Mouse (Mus musculus): ENCODE measurements around the gene Anapc15-ps. TPM values are rescaled to one million over a fixed set of nuclear protein-coding genes. Genes with fewer than 3 reads are reported as not detected.

Gene Anapc15-ps
- polyA plus RNA-seq, 1 experiment, result 0.37 TPM

DNA sequence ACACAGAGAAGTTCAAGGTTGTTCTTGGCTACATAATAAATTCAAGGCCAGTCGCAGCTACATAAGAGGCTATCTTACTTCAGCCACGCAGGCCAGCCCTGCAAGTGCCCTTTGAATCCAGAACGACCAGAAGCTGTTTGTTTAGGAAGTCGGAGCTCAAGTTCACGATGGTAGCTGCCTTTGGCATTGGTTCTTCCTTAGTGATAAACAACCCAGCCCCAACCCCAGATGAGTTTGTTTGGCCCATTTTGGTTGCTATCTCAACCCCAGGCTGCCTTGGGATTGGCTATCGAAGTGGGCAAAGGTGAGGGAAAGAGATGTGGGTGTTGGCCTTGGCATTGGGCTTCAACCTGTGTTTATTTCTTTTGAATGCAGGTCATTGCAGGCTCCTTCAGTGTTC is 48.0 kb downstream of the Anapc15-ps start:
- Histone ChIP-seq H3K4me2 (ENCODE audit: low read depth) (no peak overlapping the region), H3K27me3 (ENCODE audit: control insufficient read depth, insufficient read depth, insufficient read length) (no peaks in the 10 kb centered on the region), H3K79me2 (ENCODE audit: control insufficient read depth, insufficient read depth) (no peaks in the 10 kb centered on the region), H3ac (ENCODE audit: control insufficient read depth, insufficient read length) (no peak overlapping the region), H3K4me3 (no peak overlapping the region), H3K36me3 (ENCODE audit: control insufficient read depth, insufficient read depth) (no peaks in the 10 kb centered on the region)
- TF ChIP-seq TCF3 (IDR thresholded peaks at IDR 0.05; ENCODE audit: insufficient read length, low read depth) (no peak), TCF12 (IDR thresholded peaks at IDR 0.05; ENCODE audit: insufficient read depth, poor library complexity, severe bottlenecking) (no peak), POLR2AphosphoS2 (IDR thresholded peaks at IDR 0.05; ENCODE audit: insufficient read length, low read depth) (no peak), CEBPB (IDR thresholded peaks at IDR 0.05; ENCODE audit: insufficient read depth, poor library complexity, severe bottlenecking) (no peak), MYOD1 (IDR thresholded peaks at IDR 0.05; ENCODE audit: control insufficient read depth in 1 of 3, insufficient read length in 2 of 3, low read depth in 2 of 3) (no peak), POLR2A (IDR thresholded peaks at IDR 0.05; ENCODE audit: insufficient read length, low read depth) (no peak), SRF (IDR thresholded peaks at IDR 0.05; ENCODE audit: control insufficient read depth, insufficient read length, low read depth) (no peak), E2F4 (IDR thresholded peaks at IDR 0.05; ENCODE audit: insufficient read depth) (no peak), MAX (IDR thresholded peaks at IDR 0.05; ENCODE audit: low read depth) (no peak), REST (IDR thresholded peaks at IDR 0.05; ENCODE audit: insufficient read depth, insufficient read length) (no peak), MYOG (IDR thresholded peaks at IDR 0.05; ENCODE audit: control insufficient read depth in 1 of 3, insufficient read depth in 1 of 3, insufficient read length in 2 of 3, low read depth in 2 of 3) (no peak), USF1 (IDR thresholded peaks at IDR 0.05; ENCODE audit: low read depth) (no peak)

DNA sequence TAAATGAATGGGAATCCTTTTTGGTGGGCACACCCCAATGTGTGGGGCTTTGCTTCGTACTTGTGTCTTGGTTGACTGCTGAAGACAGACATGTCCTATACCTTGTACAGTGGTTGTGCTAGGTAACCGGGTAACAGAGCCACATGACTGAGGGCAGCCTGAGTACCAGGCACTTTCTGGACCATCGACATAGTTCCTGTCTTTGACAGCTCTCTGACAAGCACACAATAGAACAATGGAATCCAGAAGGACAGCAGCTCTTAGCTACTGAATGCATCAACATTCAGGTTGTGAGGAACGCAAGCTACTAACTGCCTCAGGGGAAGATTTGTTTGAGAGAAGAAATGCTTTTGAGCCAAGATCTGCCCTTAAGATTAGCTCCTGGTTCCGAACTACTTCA is 49.2 kb downstream of the Anapc15-ps start:
- H3K4me3 ChIP-seq, result no peak overlapping the region
- no peak overlapping the region for H3ac ChIP-seq (ENCODE audit: control insufficient read depth, insufficient read length)
- no peaks in the 10 kb centered on the region for H3K79me2 ChIP-seq (ENCODE audit: control insufficient read depth, insufficient read depth)
- no peaks in the 10 kb centered on the region for H3K36me3 ChIP-seq (ENCODE audit: control insufficient read depth, insufficient read depth)
- no peak overlapping the region for H3K4me2 ChIP-seq (ENCODE audit: low read depth)
- H3K27me3 ChIP-seq (ENCODE audit: control insufficient read depth, insufficient read depth, insufficient read length), result no peaks in the 10 kb centered on the region
- TF ChIP-seq MYOG (IDR thresholded peaks at IDR 0.05; ENCODE audit: control insufficient read depth in 1 of 3, insufficient read depth in 1 of 3, insufficient read length in 2 of 3, low read depth in 2 of 3) (no peak), POLR2AphosphoS2 (IDR thresholded peaks at IDR 0.05; ENCODE audit: insufficient read length, low read depth) (no peak), MAX (IDR thresholded peaks at IDR 0.05; ENCODE audit: low read depth) (no peak), MYOD1 (IDR thresholded peaks at IDR 0.05; ENCODE audit: control insufficient read depth in 1 of 3, insufficient read length in 2 of 3, low read depth in 2 of 3) (no peak), SRF (IDR thresholded peaks at IDR 0.05; ENCODE audit: control insufficient read depth, insufficient read length, low read depth) (no peak)

DNA sequence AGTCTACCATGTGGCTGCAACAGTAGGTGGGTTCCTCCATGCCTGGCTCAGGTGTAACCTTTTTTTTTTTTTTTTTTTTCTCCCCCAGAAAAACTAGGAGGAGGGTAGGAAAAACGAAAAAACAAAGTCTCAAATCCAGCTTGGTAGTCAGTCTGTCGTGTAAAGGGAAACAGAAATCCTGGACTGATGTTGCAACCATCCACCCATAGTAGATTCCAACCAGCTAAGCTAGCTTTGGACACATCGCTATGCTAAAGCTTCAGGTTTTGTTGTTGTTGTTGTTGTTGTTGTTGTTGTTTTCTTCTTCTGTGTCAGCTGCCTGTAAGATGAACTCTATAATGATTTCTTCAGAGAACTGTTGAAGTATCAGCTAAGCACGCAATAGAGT is 49.7 kb downstream of the Anapc15-ps start:
- no peak overlapping the region for H3K4me3 ChIP-seq
- H3K79me2 ChIP-seq (ENCODE audit: control insufficient read depth, insufficient read depth), result no peaks in the 10 kb centered on the region

More for the DNA sequence above, 49.7 kb downstream of the Anapc15-ps start:
- H3K27me3 ChIP-seq (ENCODE audit: control insufficient read depth, insufficient read depth, insufficient read length), result no peaks in the 10 kb centered on the region
- no peaks in the 10 kb centered on the region for H3K36me3 ChIP-seq (ENCODE audit: control insufficient read depth, insufficient read depth)
- H3K4me2 ChIP-seq (ENCODE audit: low read depth), result no peak overlapping the region
- TF ChIP-seq MAX (IDR thresholded peaks at IDR 0.05; ENCODE audit: low read depth) (no peak), REST (IDR thresholded peaks at IDR 0.05; ENCODE audit: insufficient read depth, insufficient read length) (no peak), USF1 (IDR thresholded peaks at IDR 0.05; ENCODE audit: low read depth) (no peak), POLR2AphosphoS2 (IDR thresholded peaks at IDR 0.05; ENCODE audit: insufficient read length, low read depth) (no peak), MYOD1 (IDR thresholded peaks at IDR 0.05; ENCODE audit: control insufficient read depth in 1 of 3, insufficient read length in 2 of 3, low read depth in 2 of 3) (no peak), MYOG (IDR thresholded peaks at IDR 0.05; ENCODE audit: control insufficient read depth in 1 of 3, insufficient read depth in 1 of 3, insufficient read length in 2 of 3, low read depth in 2 of 3) (no peak), SRF (IDR thresholded peaks at IDR 0.05; ENCODE audit: control insufficient read depth, insufficient read length, low read depth) (no peak), TCF3 (IDR thresholded peaks at IDR 0.05; ENCODE audit: insufficient read length, low read depth) (no peak), CEBPB (IDR thresholded peaks at IDR 0.05; ENCODE audit: insufficient read depth, poor library complexity, severe bottlenecking) (no peak)
- H3ac ChIP-seq (ENCODE audit: control insufficient read depth, insufficient read length), result no peak overlapping the region

Other genes starting within 250 kb of the Anapc15-ps start
- gene Mrpl42, start 171.5 kb downstream of the Anapc15-ps start, polyA plus RNA-seq (2012; fragmentation: generic; extraction: Trizol), result 177 TPM
- 157 TPM for gene Ube2n, start 158.3 kb downstream of the Anapc15-ps start, polyA plus RNA-seq (2012; fragmentation: generic; extraction: Trizol)
- 36.8 TPM for gene Nudt4, start 109.3 kb downstream of the Anapc15-ps start, polyA plus RNA-seq (2012; fragmentation: generic; extraction: Trizol)
- not detected for gene Gm33543, start 169.5 kb upstream of the Anapc15-ps start, polyA plus RNA-seq (2012; fragmentation: generic; extraction: Trizol)

Data from myocyte (in vitro differentiated cells).